Mouse (Mus musculus) ES-E14 (cell line): ENCODE measurements around the gene Prickle2.

Experiments
- CHD2 ChIP-seq: IDR thresholded peaks from 2 replicates; pipeline ENCODE4 v1.6.1; 2014; ENCODE audit warnings: mild to moderate bottlenecking, low read depth, low read length, inconsistent platforms
- HCFC1 ChIP-seq: IDR thresholded peaks from 2 replicates; pipeline ENCODE4 v1.6.1; 2012; ENCODE audit warnings: low read length, inconsistent platforms, borderline replicate concordance; ENCODE audit not compliant: insufficient read depth
- MAFK ChIP-seq: IDR thresholded peaks from 2 replicates; pipeline ENCODE4 v1.6.1; 2014; ENCODE audit warnings: mild to moderate bottlenecking, low read depth, low read length, inconsistent platforms; ENCODE audit not compliant: insufficient read depth
- ZC3H11A ChIP-seq: IDR thresholded peaks from 2 replicates; pipeline ENCODE4 v1.6.1; 2012; ENCODE audit warnings: low read depth, mild to moderate bottlenecking, inconsistent platforms, low read length, borderline replicate concordance
- ZNF384 ChIP-seq: IDR thresholded peaks from 2 replicates; pipeline ENCODE4 v1.6.1; 2012; ENCODE audit warnings: low read depth, low read length, inconsistent platforms

GRCm38 (mm10) chr6:92441205-92441604, 264.8 kb downstream of the Prickle2 start:
- no peak for TF ChIP-seq CHD2
- TF ChIP-seq HCFC1: no peak
- no peak for TF ChIP-seq ZNF384
- TF ChIP-seq ZC3H11A: no peak
- TF ChIP-seq MAFK: no peak
